Mouse (Mus musculus) layer of hippocampus, adult 11-12 months (tissue): ENCODE measurements around the gene Ppp1r12a.
"Not testable (repeated sequence)": the region's sequence is repeated elsewhere in the genome, so short reads cannot be mapped to it uniquely, and the experiment has no call there.

ENCODE experiments used
- DNase-seq: peaks from one replicate; pipeline ENCODE4 v3.0.0; 2022; ENCODE audit warnings: low spot score

Gene Ppp1r12a

DNA sequence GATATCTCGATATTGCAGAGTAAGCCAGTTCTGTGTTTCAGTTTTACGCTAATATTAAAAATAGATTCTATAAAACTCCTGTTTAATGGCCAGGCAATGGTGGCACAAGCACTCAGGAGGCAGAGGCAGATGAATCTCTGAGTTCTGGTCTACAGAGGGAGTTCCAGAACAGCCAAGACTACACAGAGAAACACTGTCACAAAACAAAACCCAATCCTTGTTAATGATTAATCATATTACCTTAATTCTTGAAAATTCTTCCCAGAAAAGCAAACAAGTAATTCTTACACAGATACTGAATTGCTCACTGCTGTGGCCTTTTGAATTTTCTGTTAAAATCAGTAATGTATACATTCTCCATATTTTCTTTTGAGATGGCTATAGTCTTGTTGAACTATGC is 37.0 kb downstream of the Ppp1r12a start:
- DNase-seq, result no peak

DNA sequence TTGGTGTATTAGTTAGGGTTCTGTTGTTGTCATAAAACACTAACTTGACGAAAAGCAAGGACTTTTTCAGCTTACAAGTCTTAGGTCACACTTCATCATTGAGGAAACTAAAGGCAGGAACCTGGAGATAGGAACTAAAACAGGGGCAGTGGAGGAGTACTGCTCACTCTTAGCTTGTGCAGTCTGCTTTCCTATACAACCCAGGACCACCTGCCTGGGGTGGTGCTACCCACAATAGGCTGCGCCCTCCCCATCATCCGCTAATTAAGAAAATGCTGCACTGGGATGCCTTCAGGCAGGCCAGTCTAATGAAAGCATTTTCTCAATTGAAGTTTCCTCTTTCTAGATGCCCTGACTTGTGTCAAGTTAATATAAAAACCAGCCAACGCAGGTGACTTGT is 40.1 kb downstream of the Ppp1r12a start:
- no peak for DNase-seq

DNA sequence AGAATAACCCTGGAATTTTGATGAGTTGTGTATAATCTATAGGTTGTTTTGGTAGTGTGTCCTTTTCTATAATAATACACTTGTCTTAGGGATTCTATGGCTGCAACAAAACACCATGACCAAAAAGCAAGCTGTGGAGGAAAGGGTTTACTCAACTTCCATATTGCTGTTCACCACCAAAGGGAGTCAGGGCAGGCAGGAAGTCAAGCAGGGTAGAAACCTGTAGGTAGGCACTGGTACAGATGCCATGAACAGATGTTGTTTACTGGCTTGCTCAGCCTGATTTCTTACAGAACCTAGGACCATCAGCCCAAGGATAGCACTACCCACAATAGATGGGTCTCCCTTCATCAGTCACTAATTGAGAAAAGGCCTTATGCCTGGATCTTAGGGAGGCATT is 41.4 kb downstream of the Ppp1r12a start:
- DNase-seq, result no peak

DNA sequence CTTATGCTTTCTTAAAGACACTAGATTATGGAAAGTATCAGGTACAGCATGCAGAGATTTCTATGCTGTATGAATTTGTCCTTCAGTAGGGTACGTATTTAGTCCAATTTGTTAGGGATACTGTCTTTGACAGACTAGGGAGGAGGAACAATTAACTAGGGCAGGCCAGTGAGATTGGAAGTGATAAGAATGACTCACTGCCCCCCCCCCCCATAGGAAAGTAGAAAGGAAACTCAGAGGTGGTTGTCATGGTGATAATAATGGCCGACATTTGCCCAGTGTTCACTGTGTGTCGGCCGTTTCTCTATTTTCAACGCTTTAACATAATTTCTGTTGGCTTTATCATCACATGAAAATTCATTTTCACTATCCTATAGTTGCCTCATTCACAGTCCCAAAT is 47.4 kb downstream of the Ppp1r12a start:
- DNase-seq, result no peak

DNA sequence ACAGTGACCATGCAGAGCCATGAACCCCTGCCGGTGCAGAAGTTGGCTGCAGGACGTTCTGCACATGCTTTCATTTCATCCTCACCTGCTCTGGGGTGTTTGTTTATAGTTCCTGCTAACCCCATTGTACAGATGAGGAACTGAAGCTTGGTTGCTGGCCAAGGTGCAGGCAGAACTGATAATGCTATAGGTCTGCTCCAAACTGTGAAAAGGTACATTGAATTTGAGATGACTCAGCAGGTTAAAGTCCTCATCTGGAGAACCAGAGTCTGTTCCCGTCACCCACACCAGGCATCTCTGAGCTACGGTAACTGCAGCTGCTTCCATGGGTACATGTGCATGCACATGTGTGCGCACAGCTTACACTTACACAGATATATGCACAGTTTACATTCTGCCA is 62.4 kb downstream of the Ppp1r12a start:
- no peak for DNase-seq

DNA sequence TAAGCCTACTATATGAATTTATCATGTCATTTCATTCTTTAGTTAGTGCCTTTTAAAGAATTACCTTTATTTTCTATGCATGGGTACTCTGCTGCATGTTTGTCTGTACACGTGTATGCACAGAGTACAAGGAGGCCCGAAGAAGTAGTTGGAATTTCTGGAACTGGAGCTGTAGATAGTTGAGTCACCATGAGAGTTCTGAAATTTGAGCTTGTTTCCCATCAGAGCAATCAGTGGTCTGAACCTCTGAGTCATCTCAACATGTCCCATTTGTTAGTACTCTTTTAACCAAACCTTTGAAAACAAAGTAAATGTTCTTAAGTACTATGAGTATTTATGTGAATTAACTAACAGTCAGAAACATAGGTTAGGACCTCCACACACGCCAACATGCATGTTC is 75.1 kb downstream of the Ppp1r12a start:
- no peak for DNase-seq

DNA sequence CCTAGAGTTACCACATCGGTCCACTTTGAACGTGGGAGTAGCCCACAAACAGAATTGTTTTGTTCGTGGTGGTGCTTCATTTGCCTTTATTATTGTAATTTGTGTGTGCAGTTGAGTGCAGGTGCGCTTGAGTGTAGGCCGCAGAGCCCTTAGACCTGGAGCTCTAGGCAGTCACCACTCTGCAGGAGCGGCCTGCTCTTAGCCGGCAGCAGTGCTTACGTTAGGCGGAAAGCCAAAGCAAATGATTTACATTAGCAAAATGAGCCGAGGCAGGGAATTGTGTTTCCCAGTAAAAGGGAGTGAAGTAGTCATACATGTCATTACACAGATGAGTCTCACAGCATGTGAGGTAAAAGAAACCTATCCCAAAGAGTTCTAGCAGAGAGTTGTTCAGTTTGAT is 77.1 kb downstream of the Ppp1r12a start:
- no peak for DNase-seq

DNA sequence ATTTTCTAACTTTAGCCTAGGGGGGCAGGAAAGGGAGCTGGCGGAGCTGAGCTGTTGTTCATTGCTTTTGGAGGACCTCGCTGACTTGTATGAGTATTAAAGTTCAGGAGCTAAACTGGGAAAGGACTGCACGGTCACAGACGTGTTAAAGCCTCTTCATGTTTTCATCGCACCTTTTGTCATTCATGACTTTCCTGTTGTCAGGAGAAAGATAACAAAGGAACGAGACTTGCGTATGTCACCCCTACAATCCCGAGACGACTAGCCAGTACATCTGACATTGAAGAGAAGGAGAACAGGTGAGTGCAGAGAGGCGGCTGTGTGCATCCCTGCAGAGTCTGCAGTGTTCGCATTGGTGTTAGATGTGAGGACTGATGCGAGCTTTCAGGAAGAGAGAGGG is 88.7 kb downstream of the Ppp1r12a start:
- DNase-seq, result no peak

DNA sequence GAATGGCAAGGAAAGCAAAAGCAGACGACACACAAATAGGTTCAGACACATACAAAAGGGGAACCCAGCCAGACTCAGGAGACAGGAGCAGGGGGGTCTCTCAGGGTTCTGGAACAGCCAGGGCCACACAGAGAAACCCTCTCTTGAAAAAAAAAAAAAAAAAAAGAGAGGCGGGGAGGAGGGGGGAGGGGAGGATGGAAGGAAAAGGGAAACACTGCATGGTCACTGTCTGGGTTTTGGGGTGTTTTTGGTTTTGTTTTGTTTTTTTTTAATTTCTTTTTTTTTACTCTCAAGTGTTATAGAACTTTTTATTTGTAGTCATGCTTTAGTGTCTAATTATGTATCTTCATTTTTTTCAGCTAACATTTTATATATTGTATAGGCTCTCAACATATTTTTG is 89.2 kb downstream of the Ppp1r12a start:
- no peak for DNase-seq

DNA sequence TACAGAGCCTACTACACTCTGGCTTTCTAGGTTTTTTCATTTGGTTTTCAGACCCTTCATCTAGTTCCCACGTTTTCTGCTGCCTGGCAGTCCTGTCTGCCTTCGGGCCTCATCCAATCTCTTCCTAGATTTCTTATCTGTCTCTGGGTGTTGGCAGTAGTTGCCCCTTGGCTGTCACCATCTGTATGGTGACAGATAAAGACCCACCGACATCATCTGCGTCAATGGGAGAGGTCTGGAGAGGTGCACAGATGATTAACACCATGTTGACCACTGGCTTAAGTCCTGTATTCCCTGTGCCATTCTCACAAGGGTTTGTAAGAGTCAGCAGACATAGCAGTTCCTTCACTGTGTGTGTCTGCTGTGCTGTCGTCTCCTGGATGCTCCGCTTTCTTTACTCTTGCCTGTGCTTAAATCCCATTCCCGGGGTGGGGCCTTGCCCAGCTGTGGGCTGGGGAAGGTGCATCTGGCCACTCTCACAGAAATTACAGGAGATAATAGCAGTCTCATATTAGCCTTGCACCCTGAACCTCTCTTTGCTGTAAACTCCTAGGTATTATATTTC is 93.9 kb downstream of the Ppp1r12a start:
- DNase-seq, result no peak

DNA sequence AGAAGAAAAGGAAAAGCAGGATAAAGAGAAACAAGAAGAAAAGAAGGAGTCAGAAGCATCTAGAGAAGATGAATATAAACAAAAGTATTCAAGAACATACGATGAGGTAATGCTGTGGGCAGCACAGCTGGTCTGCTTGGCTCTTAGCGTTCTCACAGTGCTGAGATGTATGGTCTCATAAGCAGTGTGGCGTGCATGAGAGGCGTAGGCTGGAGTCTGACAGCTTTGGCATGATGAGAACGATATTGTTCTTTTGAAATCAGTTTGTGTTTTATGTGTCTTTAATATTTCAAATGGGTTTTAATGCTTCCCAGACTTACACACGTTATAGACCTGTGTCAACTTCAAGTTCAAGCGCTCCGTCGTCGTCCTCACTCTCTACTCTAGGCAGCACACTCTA is 98.9 kb downstream of the Ppp1r12a start:
- no peak for DNase-seq

DNA sequence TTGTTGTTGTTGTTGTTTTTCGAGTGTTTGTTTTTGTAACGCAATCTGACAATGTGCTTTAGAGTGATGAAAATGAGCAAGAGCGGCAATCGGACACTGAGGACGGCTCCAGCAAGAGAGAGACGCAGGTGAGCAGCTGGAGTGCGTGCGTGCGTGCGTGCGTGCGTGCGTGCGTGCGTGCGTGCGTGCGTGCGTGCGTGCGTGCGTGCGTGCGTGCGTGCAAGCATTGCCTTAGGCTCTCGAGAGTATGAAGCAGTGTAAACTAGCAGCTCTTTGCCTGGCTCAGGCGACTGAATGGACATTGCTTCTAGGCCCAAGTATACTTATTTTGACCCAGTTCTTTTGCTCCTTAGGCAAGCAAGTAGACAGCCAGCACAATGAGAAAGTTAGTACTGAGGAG is 102.6 kb downstream of the Ppp1r12a start:
- no peak for DNase-seq

DNA sequence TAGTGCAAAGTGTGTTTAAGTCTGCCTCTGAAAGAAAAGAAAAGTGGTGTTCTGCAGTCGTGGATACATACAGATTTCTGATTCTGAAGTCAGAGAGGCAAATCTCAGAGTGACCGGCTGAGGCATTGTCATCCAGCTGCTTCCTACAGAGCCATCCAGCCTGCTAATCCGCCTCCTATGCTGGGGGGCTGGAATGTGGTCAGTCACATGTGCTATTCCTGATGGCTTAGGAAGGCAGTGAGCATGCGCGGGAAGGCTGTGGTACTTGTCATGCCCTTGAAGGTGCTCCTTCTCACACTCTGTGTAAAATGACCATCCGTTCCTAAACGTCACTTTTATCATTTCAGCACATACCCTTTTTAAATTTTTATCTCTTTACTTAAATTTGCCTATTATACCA is 109.2 kb downstream of the Ppp1r12a start:
- DNase-seq, result no peak

DNA sequence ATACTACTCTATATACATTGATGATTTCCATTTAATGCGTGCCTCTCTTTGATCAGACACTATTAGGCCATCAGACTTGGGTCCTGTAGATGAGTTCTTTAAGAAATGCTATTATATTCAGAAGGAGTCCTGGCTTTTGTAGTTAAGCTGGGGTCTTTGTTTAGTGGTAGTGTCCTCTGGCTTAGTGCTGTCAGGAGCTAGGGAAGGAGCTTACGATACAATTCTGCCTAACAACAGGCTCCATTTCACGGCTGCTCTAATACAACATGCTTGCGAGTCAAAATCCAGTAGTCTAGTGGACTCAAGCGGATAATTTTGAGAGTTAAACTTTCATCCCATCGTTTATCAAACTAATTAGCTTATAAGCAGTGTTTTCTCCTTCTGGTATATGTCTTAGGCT is 114.7 kb downstream of the Ppp1r12a start:
- no peak for DNase-seq

DNA sequence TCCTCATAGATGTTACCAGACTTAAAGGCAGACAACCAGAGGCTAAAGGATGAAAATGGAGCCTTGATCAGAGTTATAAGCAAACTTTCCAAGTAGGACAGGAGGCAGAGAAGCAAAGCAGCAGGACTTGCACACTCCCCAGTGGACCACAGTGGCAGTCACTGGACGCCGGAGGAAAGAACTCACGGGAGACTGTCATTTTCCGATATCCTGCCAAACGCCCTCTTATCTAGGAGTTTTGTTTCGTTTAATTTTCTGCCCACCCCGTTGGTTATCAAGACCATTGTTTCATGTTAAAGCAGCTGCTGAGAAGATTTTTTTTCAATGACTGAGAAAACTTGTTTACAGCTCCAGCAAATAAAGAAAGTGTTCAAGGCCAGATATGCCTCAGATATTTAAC is 115.2 kb downstream of the Ppp1r12a start:
- no peak for DNase-seq

DNA sequence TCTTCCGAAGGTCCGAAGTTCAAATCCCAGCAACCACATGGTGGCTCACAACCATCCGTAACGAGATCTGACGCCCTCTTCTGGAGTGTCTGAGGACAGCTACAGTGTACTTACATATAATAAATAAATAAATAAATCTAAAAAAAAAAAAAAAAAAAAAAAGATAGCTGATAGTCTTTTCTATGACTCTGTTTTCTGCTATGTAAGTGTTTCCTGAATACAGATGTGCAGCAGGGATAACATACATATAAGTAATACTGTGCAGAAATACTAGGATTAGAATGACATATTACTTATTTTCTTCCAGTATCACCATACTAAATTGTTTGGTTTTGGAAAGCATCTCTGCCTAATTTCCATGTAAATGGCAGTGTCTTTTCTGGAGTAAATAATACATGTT is 119.1 kb downstream of the Ppp1r12a start:
- not testable (repeated sequence) for DNase-seq

DNA sequence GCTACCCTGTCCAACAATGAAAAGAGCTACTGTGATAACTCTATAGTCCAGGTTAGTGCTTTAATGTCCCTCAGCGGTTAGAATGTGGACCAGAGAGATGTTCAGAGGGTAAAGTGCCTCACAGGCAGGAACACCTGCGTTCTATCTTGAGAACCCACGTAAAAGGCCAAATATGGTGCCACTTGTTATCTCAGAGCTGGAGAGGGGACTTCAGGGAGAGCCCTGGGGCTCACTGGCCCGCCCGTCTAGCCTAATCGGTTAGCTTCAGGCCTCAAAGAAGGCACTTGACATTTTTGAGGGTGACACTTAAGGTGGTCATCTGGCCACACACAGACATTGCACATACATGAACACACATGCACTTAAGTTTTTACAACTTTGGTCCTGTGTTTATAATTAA is 120.4 kb downstream of the Ppp1r12a start:
- DNase-seq, result no peak

DNA sequence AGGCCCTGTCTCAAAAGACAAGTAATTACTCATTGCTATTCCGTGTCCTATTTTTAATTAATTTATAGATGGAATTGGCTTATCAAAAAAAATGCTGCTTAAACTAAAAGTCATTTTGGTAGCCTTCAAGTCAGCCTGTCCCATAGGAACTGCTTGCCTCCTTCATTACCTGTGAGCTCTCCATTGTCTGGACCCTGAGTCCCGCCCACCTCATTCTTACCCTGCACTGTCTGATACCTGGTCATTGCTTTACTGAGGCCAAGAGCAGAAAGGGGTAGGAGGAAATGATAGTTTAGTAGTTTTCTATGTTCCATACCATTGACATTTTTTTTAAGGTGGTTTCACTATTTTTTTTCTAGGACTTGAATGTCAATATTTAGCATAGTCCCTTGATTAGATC is 121.4 kb downstream of the Ppp1r12a start:
- DNase-seq, result no peak

DNA sequence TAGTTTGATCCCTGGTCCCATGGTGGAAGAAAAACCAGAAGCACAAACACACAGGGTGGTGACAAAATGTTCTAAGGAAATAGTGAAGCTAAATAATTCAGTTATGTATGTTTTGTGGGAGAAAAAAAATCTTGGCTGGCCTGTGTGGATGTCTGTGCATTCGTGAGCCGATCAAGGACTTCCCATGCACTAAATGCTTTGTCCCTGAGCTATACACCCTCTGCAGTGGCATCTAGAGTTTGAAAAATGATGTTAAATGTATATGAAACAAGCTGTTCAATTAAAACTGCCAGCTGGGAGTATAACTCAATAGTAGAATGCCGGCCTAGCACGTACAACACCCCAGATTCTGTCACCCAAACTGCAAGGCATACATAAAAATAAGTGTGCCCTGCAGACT is 121.8 kb downstream of the Ppp1r12a start:
- DNase-seq, result no peak

DNA sequence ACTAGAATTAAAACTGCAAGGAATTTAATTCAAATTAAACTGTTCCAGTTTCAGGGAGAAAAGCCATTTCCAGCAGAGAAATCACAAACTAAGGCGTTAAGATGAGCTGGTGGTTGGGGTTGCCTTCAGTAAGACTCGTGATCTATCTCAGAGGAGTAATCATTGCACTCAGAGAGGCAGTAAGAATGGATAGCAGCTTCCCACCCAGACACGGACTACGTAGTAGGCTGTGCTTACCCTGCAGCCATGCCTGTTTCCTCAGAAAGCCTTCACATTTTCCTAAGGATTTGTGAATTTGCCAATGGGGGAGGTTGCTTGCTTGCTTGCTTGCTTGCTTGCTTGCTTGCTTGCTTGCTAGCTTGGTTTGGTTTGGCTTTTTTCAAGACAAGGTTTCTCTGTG is 122.5 kb downstream of the Ppp1r12a start:
- no peak for DNase-seq

DNA sequence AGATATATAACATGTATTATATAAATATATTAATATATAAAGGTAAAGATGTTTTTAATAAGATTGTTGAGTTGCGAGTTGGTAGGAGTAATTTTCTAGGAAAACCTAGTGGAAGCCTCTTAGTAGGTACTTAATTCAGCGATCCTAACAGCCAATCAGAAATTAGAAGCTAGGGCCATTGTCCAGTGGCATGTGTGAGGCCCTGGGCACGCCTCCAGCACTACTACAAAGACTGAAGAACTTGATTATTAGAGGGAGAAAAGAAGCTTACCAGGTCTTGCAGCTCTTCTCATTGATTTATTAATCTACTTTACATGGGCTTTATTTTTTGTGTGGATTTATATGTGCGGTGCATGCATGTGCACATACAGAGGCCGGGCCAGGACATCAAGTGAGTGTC is 123.0 kb downstream of the Ppp1r12a start:
- DNase-seq, result no peak

DNA sequence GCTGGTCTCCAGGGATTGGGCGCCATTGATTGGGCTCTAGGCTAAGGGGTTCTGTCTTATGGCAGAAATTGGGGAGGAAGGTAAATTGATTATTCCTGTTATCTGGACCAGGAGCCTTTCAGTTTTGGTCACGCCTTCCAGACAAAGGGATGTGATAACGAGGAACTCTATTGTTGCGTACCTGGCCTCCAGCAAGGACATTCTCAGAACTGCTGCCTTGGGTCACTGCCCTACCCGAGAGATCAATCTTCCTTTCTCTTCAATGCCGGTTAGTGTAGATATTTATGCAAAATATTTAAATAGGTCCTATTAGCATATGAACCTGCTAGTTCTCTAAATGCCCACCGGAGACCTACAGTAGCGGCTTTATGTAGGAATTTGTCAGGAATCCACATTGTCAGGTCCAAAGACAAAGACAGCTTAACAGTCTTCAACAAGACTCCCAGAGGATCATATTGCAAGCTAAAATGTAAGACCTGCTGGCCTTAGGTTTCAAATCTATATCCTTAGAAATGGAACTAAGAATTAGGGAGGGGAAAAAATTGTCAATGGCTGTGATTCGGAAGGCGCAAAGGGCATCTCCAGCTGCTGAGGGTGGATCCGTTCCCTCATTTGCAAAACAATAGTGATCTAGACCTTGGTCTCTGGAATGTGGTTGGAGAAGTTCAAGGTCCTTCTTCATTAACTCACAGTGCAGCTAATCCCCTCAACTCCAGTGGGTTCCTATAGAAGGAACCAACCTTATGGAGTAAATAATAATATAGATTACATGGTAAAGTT is 124.9 kb downstream of the Ppp1r12a start:
- no peak for DNase-seq

DNA sequence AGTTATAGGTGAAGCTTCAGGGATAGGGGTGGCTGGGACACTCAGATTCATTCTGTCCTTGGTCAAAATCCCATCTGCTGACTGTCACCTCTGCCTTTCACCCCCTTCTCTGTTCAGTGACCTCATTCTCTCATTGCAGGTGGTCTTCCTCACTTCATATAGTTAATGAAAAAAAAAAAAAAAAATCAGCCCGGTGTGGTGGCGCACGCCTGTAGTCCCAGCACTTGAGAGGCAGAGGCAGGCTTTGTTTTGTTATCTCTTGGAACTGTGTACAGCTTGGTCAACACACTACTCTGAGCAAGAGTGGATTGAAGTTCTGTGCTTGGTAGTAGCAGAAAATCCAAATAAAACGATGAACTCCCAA is 125.4 kb downstream of the Ppp1r12a start:
- DNase-seq, result no peak

DNA sequence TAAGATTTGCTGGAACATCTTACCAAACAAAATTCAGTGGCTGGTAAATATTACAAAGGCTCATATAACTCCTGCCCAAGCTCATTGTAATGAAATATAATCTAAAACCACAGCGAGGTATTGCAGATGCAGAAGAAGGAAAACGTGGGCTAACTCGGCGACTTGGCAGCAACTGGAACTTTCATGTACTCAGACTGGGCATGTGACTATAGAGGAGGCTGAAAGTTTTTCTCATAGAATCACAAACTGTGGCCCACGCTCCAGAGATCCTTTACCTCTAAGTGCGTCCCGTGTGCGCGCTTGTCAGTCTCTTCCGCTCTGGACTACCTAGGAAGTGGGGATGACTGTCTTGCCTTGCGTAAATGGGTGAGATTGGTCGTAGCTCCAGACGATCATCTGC is 128.1 kb downstream of the Ppp1r12a start:
- DNase-seq, result no peak
